Mouse (Mus musculus): ENCODE measurements around the gene Fopnl. TPM values are rescaled to one million over a fixed set of nuclear protein-coding genes. Genes with fewer than 3 reads are reported as not detected.

The Fopnl gene
- polyA plus RNA-seq, 1 experiment from 2014 or later: 77.5 TPM

- Histone ChIP-seq H3K4me3 (replicated peaks) (no peak overlapping the region), H3K27me3 (no peaks in the 10 kb centered on the region), H3K4me2 (no peak overlapping the region), H3K36me3 (peaks cover 56% of the 10 kb centered on the region), H3K9me3 (replicated peaks) (no peaks in the 10 kb centered on the region), H3K4me1 (replicated peaks) (peaks cover 52% of the 10 kb centered on the region), H3K9ac (no peak overlapping the region), H3K27ac (peak overlapping the region; percentile 96)
- ATAC-seq (ENCODE audit: low read depth) (no peak), DNase-seq (no peak)
- WGBS (ENCODE audit: insufficient replicate concordance): 83% methylated on average over 1 of the region's 1 CpGs
These were observed 10.8 kb downstream of the Fopnl start for GRCm38 (mm10) chr16:14306451-14306850.

GRCm38 (mm10) chr16:14304791-14305190 is 12.4 kb downstream of the Fopnl start:
- ATAC-seq (ENCODE audit: low read depth): no peak
- H3K9ac ChIP-seq: no peak overlapping the region
- H3K4me1 ChIP-seq (replicated peaks): peaks cover 40% of the 10 kb centered on the region
- H3K4me2 ChIP-seq: no peak overlapping the region
- H3K9me3 ChIP-seq (replicated peaks): no peaks in the 10 kb centered on the region
- peaks cover 66% of the 10 kb centered on the region for H3K36me3 ChIP-seq
- H3K4me3 ChIP-seq (replicated peaks): no peak overlapping the region
- no peak for DNase-seq
- WGBS (ENCODE audit: insufficient replicate concordance): 81% methylated on average over 3 of the region's 3 CpGs
- no peaks in the 10 kb centered on the region for H3K27me3 ChIP-seq
- no peak overlapping the region for H3K27ac ChIP-seq

- Histone ChIP-seq H3K27ac (0 out of 2 replicates have a peak overlapping the region, but pooled peaks have one; percentile 15), H3K4me1 (replicated peaks) (peaks cover 29% of the 10 kb centered on the region), H3K4me2 (no peak overlapping the region), H3K36me3 (peaks cover 76% of the 10 kb centered on the region), H3K9me3 (replicated peaks) (no peaks in the 10 kb centered on the region), H3K4me3 (replicated peaks) (no peak overlapping the region), H3K27me3 (no peaks in the 10 kb centered on the region), H3K9ac (no peak overlapping the region)
- DNase-seq (no peak), ATAC-seq (ENCODE audit: low read depth) (no peak)
- WGBS (ENCODE audit: insufficient replicate concordance): 71% methylated on average over 7 of the region's 7 CpGs
These were observed 13.5 kb downstream of the Fopnl start for GRCm38 (mm10) chr16:14303676-14304075.

- WGBS (ENCODE audit: insufficient replicate concordance): 91% methylated on average over 2 of the region's 2 CpGs
- H3K4me1 ChIP-seq (replicated peaks): peaks cover 23% of the 10 kb centered on the region
- H3K27ac ChIP-seq: no peak overlapping the region
- no peaks in the 10 kb centered on the region for H3K9me3 ChIP-seq (replicated peaks)
- no peak overlapping the region for H3K4me3 ChIP-seq (replicated peaks)
- ATAC-seq (ENCODE audit: low read depth) (no peak), DNase-seq (no peak)
- no peaks in the 10 kb centered on the region for H3K27me3 ChIP-seq
- H3K36me3 ChIP-seq: peaks cover 80% of the 10 kb centered on the region
- H3K4me2 ChIP-seq: no peak overlapping the region
- no peak overlapping the region for H3K9ac ChIP-seq
These were observed 14.1 kb downstream of the Fopnl start for GRCm38 (mm10) chr16:14303148-14303547.

GRCm38 (mm10) chr16:14298461-14298860 is 18.7 kb downstream of the Fopnl start:
- no peak for ATAC-seq (ENCODE audit: low read depth)
- 88% methylated on average over 4 of the region's 4 CpGs for WGBS (ENCODE audit: insufficient replicate concordance)

GRCm38 (mm10) chr16:14297746-14298145 is 19.5 kb downstream of the Fopnl start:
- ATAC-seq (ENCODE audit: low read depth) (no peak), DNase-seq (no peak)
- no peak overlapping the region for H3K27ac ChIP-seq
- no peaks in the 10 kb centered on the region for H3K9me3 ChIP-seq (replicated peaks)
- H3K4me2 ChIP-seq: no peak overlapping the region
- H3K9ac ChIP-seq: no peak overlapping the region
- H3K4me3 ChIP-seq (replicated peaks): no peak overlapping the region
- peaks cover 46% of the 10 kb centered on the region for H3K36me3 ChIP-seq
- 78% methylated on average over 4 of the region's 4 CpGs for WGBS (ENCODE audit: insufficient replicate concordance)
- no peaks in the 10 kb centered on the region for H3K4me1 ChIP-seq (replicated peaks)
- peaks cover 15% of the 10 kb centered on the region for H3K27me3 ChIP-seq

More at GRCm38 (mm10) chr16:14298461-14298860, 18.7 kb downstream of the Fopnl start:
- Histone ChIP-seq H3K27ac (no peak overlapping the region), H3K9me3 (replicated peaks) (no peaks in the 10 kb centered on the region), H3K9ac (no peak overlapping the region), H3K4me2 (no peak overlapping the region), H3K4me3 (replicated peaks) (no peak overlapping the region), H3K4me1 (replicated peaks) (no peaks in the 10 kb centered on the region), H3K36me3 (peaks cover 53% of the 10 kb centered on the region), H3K27me3 (peaks cover 8% of the 10 kb centered on the region; the same call in 1 of the 2 replicates)
- no peak for DNase-seq

- Histone ChIP-seq H3K4me3 (replicated peaks) (no peak overlapping the region), H3K9ac (no peak overlapping the region), H3K27ac (no peak overlapping the region), H3K4me2 (no peak overlapping the region), H3K27me3 (peaks cover 21% of the 10 kb centered on the region), H3K9me3 (replicated peaks) (no peaks in the 10 kb centered on the region), H3K4me1 (replicated peaks) (peaks cover 6% of the 10 kb centered on the region), H3K36me3 (peaks cover 41% of the 10 kb centered on the region)
- DNase-seq (no peak), ATAC-seq (ENCODE audit: low read depth) (no peak)
- WGBS (ENCODE audit: insufficient replicate concordance): 81% methylated on average over 3 of the region's 3 CpGs
These were observed 20.1 kb downstream of the Fopnl start for GRCm38 (mm10) chr16:14297137-14297536.

- Histone ChIP-seq H3K4me1 (replicated peaks) (peaks cover 10% of the 10 kb centered on the region), H3K36me3 (peaks cover 36% of the 10 kb centered on the region), H3K4me3 (replicated peaks) (no peak overlapping the region), H3K27me3 (peaks cover 26% of the 10 kb centered on the region), H3K9me3 (replicated peaks) (no peaks in the 10 kb centered on the region), H3K9ac (no peak overlapping the region), H3K27ac (no peak overlapping the region), H3K4me2 (no peak overlapping the region)
- ATAC-seq (ENCODE audit: low read depth) (no peak), DNase-seq (no peak)
- WGBS (ENCODE audit: insufficient replicate concordance): 75% methylated on average over 2 of the region's 2 CpGs
These were observed 20.6 kb downstream of the Fopnl start for GRCm38 (mm10) chr16:14296544-14297124.

- H3K36me3 ChIP-seq: peaks cover 23% of the 10 kb centered on the region
- no peak for ATAC-seq (ENCODE audit: low read depth)
- WGBS (ENCODE audit: insufficient replicate concordance): 34% methylated on average over 2 of the region's 2 CpGs
- H3K27ac ChIP-seq: no peak overlapping the region
- H3K9me3 ChIP-seq (replicated peaks): no peaks in the 10 kb centered on the region
- H3K4me1 ChIP-seq (replicated peaks): peaks cover 10% of the 10 kb centered on the region
- no peak overlapping the region for H3K4me3 ChIP-seq (replicated peaks)
- H3K27me3 ChIP-seq: peaks cover 36% of the 10 kb centered on the region
- no peak overlapping the region for H3K4me2 ChIP-seq
- no peak overlapping the region for H3K9ac ChIP-seq
- no peak for DNase-seq
These were observed 21.9 kb downstream of the Fopnl start for GRCm38 (mm10) chr16:14295291-14295690.

- Histone ChIP-seq H3K4me2 (peak overlapping the region; percentile 34), H3K27ac (no peak overlapping the region), H3K4me3 (replicated peaks) (no peak overlapping the region), H3K9me3 (replicated peaks) (no peaks in the 10 kb centered on the region), H3K4me1 (replicated peaks) (peaks cover 10% of the 10 kb centered on the region), H3K9ac (no peak overlapping the region), H3K27me3 (peaks cover 39% of the 10 kb centered on the region), H3K36me3 (no peaks in the 10 kb centered on the region; the same call in 1 of the 2 replicates)
- ATAC-seq (ENCODE audit: low read depth): no peak
- no peak for DNase-seq
- 17% methylated on average over 31 of the region's 31 CpGs for WGBS (ENCODE audit: insufficient replicate concordance)
These were observed 24.7 kb downstream of the Fopnl start for GRCm38 (mm10) chr16:14292205-14293199.

GRCm38 (mm10) chr16:14291223-14291622 is 26.0 kb downstream of the Fopnl start, which contains the start of gene Myh11:
TSS of gene Myh11 (minus strand) at chr16:14291372.
- peak within 1 kb of the TSS; percentile 34 for H3K4me2 ChIP-seq
- no peak within 1 kb of the TSS for H3K4me3 ChIP-seq (replicated peaks)
- DNase-seq (peak; percentile 48), ATAC-seq (ENCODE audit: low read depth) (peak; percentile 63)
- H3K9ac ChIP-seq: no peak within 1 kb of the TSS
- H3K36me3 ChIP-seq: no peaks in the 10 kb centered on the region
- no peaks in the 10 kb centered on the region for H3K9me3 ChIP-seq (replicated peaks)
- 5% methylated on average over 16 of the region's 16 CpGs for WGBS (ENCODE audit: insufficient replicate concordance)
- peaks cover 10% of the 10 kb centered on the region for H3K4me1 ChIP-seq (replicated peaks)
- H3K27me3 ChIP-seq: peaks cover 39% of the 10 kb centered on the region
- H3K27ac ChIP-seq: no peak within 1 kb of the TSS
